Mouse (Mus musculus): ENCODE data around the gene Bcr.

The Bcr gene

GRCm38 (mm10) chr10:75094338-75094737 lies 33.9 kb downstream of the Bcr start:
- DNase-seq (ENCODE audit: low spot score), result no peak

DNA sequence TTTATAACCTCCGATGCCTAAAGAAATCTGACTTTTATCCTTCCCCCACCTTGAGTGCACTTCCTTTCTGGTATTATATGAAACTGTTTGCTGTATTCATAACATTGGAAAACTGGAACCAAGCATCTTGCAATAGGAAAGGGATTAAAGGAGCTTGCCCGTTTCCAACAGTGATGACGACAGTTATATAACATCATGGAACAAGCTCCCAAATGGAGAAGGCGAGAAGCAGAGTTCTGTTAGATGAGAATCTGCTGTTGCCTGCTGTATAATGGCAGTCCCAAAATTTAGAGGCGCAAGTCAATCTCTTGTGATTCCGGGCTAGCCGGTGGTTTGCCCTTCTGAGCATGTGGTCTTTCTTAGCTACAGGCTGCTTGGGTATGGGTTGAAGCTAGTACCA lies 34.8 kb downstream of the Bcr start:
- peak; percentile 27 for DNase-seq (ENCODE audit: low spot score)

DNA sequence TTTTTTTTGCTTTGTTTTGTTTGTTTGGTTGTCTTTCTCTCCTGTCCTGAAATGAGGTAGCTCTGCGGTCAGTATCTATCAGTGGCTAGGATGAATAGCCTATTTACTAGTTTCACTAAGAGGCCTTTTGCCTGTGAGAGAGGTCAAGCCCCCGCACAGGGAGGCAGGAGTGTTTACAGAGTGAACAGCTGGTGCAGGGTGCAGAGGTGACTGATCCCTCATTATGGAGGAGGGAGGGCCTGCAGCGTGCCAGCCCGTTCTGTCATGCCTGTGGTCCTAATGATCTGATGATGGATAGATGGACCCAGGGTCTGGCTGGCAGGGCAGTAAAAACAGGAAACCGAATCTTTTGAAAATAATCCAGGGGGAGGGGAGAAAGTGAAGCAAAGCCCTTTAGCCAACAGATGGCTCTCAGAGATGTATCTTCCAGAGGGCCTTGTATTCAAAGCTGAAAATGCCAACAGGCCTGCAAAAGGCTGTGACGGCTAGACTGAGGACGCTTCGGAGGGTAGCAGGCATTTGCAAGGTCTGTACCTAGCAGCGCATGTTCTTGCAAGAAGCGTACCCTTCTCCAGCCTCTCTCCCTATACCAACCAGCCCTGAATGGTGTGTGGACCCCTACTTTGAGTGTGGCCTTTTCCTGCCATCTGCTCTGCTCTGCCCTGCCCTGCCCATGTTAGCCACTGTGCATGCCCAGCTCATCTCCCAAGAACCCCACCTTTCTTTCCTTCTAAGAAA lies 38.2 kb downstream of the Bcr start:
- no peak for DNase-seq (ENCODE audit: low spot score)

- peak; percentile 67 for DNase-seq (ENCODE audit: low spot score)
These were observed 39.9 kb downstream of the Bcr start for GRCm38 (mm10) chr10:75100298-75100697.

DNA sequence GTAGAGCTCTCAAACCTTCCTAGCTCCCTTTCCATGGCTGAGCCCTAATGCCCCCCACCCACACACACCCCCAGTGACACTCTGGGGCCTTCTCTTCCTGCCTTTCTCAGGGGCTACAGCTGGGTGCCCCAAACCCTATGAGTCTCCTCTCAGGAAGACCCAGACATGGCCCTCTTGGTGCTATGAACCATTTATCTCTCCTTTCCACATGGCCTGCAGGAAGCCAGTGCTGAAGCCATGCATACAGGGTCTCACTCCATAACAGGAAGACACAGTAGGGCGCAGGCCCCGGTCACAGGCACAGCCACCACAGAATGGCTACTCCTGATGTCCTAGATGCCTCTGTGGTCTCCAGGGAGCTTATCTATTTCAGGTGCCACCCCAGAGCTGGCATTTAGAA lies 43.1 kb downstream of the Bcr start:
- no peak for DNase-seq (ENCODE audit: low spot score)

DNA sequence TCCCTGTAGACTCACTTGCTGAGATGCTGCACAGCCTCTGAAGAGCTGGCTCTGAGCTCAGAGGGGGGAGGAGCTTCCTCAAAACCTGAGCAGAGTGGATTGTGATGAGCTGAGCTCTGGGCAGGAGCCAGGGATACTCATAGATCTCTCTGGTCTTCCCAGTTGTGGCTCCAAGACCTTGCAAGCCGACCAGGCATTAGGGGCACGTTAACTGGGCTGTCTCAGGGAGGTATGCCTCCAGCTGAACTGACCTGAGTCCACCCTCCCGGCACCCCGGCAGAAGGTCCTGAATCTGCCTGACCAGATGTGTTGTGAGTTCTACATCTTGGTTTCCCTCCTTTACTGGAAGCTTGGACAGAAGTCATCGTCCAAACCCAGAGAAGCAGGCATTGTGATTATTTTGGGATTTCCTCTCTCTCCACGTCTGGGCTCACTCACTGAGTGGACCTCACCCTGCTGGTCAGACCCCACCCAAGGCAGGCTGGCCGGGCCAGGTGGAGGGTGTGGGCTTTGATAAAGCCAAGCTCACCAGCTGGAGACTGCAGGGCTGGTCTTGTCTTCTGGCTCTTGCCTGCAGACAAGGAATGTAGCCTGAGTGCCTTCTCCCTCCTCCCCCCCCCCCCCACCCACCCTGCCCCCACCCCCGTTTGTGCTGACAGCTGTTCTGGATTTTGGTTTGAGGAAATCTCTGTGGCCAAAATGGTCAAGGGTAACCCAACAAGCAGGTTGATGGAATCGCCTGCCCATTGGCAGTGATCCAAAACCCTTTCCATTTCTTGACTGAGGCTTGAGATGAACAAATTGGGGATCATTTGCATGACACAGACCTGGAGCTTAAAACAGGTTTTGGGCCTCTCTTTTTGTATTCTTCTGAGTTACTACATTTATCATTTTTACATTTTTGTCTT lies 44.1 kb downstream of the Bcr start:
- DNase-seq (ENCODE audit: low spot score), result no peak

DNA sequence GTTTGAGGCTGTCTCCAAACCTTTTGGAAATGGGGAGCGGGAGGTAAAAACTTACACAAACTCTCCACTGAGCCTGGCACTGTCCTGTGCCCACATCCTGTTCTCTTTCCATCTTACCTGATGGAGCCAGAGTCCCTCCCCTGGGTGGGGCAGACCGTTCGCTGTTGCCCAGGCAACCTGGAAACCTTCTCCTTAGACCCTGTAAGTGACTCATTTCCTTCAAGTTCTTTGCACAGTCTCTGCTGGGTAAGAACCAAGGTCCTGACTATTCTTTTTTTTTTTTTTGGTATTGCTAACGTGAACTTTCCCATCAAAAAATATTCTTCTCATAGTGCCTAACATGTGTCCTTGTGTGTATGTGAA lies 44.7 kb downstream of the Bcr start:
- no peak for DNase-seq (ENCODE audit: low spot score)

GRCm38 (mm10) chr10:75105687-75106086 lies 45.3 kb downstream of the Bcr start:
- no peak for DNase-seq (ENCODE audit: low spot score)

DNA sequence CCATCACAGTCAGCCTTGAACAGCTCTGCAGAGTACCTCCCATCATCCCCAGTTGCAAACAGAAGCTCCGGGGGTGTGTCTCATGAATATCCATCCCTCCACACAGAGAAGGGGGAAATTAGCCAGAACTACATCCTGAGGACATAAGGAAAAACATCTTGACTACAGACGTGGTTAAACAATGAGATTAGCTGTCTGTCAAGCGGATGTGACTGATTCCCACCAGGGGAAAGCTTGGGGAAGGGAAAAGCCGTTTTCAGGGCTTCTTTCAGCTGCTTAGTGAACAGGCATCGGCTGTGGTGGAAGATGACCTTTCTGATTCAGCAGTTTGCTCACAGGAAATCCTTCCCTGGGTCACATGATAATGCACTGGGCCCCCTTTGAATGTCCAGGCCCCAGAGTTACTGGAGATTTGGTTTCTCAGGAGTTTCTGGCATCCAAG lies 46.6 kb downstream of the Bcr start:
- DNase-seq (ENCODE audit: low spot score), result no peak

- no peak for DNase-seq (ENCODE audit: low spot score)
These were observed 47.7 kb downstream of the Bcr start for GRCm38 (mm10) chr10:75108092-75108491.

GRCm38 (mm10) chr10:75111446-75112201 lies 51.2 kb downstream of the Bcr start:
- DNase-seq (ENCODE audit: low spot score), result no peak

GRCm38 (mm10) chr10:75112405-75112804 lies 52.0 kb downstream of the Bcr start:
- DNase-seq (ENCODE audit: low spot score), result no peak

GRCm38 (mm10) chr10:75113620-75114019 lies 53.2 kb downstream of the Bcr start:
- no peak for DNase-seq (ENCODE audit: low spot score)

DNA sequence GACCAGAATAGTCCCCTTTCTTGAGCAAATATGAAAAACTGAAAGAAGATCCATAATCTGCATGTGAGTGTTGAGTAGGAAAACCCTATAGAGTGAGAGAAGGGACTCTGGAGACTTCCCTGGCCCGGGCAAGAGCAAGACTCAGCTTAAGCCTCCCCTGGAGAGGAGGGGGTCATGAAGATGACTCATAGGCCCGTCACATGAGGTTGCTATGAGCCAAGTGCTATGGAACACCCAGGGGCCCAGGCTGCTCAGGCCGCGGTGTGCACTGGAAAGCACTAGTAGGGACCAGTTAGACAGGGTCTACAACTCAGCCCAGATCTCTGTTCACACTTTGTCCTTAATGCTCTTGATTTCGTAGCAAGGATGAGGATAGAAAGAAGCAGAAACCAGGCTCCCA lies 54.8 kb downstream of the Bcr start:
- no peak for DNase-seq (ENCODE audit: low spot score)

GRCm38 (mm10) chr10:75116842-75117457 lies 56.6 kb downstream of the Bcr start:
- DNase-seq (ENCODE audit: low spot score), result no peak

- DNase-seq (ENCODE audit: low spot score), result no peak
These were observed 58.1 kb downstream of the Bcr start for GRCm38 (mm10) chr10:75118444-75118843.

DNA sequence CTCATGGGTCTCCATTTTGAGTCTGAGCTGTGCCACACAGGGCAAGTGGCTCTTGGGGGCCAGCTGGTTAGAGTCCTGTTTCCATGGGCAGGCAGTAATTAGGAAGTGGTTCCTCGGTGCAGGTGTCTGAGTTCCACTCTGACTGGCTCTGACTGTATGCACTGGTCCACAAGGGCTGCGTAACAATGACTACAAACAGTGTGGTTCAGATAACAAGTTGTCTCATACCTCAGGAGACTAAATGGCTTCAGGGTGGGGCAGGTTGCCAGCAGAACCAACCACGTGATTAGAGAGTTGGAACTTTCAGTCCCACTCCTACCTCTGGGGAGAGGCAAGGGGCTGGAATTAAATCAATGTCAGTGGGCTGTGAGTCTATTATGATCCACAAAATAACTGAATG lies 59.0 kb downstream of the Bcr start:
- no peak for DNase-seq (ENCODE audit: low spot score)

DNA sequence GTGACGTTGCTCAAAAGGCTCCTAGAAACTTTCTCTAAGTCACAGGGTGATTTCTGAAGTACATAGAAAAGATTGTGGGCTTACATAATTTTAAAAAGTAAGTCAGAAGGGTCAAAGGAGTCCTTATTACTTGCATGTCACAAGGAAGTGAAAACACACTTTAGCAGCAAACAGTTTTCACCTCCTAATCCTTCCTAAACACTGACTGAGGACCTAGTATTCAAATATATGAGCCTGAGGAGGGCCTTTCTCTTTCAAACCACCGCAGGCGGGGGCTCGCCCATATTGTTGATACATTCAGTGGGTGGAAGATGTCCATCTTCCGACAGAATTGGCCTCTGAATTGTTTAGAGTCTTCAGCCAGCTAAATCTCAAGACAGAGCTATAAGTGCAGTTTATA lies 59.8 kb downstream of the Bcr start:
- no peak for DNase-seq (ENCODE audit: low spot score)

DNA sequence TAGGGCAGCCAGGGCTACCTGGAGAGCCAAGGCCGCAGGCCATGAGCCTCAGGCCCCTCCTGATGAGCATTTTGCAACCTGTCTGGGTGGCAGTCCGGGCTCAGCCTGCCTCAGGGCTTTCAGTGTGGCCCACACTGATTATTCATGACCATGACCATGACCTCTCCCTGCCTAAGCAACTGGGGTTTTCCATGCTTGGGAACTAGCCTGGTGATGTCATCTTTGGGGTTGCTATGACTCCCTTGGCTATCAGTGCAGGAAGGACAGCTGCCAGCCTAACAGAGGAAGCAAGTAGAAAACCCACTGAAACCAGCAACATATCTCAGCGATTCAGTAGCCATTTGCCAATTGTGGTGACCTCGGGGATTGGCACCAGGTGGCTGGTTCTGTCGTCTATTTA lies 60.6 kb downstream of the Bcr start:
- peak; percentile 69 for DNase-seq (ENCODE audit: low spot score)

- DNase-seq (ENCODE audit: low spot score), result no peak
These were observed 65.2 kb downstream of the Bcr start for GRCm38 (mm10) chr10:75125577-75125976.

GRCm38 (mm10) chr10:75129283-75129710 lies 68.9 kb downstream of the Bcr start:
- peak; percentile 61 for DNase-seq (ENCODE audit: low spot score)

Data from layer of hippocampus, adult 11-12 months (tissue).